Mouse (Mus musculus) intestine, embryonic 16.5 days (tissue): ENCODE measurements around the gene 4932415D10Rik. TPM values are rescaled to one million over a fixed set of nuclear protein-coding genes. Genes with fewer than 3 reads are reported as not detected.

ENCODE experiments used
- ATAC-seq: fragments of 200-750 bp; cut with Nextera tagmentation; 2 replicates; pipeline ENCODE4 v1.8.0; 2017; ENCODE audit warnings: moderate TSS enrichment, moderate library complexity
- H3K27ac ChIP-seq: fragments of 300-500 bp; sonication (generic); 2 replicates; pipeline ENCODE4 v1.5.1; 2014; ENCODE audit warnings: mild to moderate bottlenecking, low read length
- H3K27me3 ChIP-seq: fragments of 300-500 bp; sonication (generic); replicated peaks from 2 replicates; pipeline ENCODE4 v1.6.1; 2014; ENCODE audit warnings: low read length, control low read depth, mixed read lengths; ENCODE audit not compliant: control insufficient read depth, insufficient read depth
- H3K36me3 ChIP-seq: fragments of 300-500 bp; sonication (generic); 2 replicates; pipeline ENCODE4 v1.6.1; 2014; ENCODE audit warnings: low read length, control low read depth; ENCODE audit not compliant: control insufficient read depth, insufficient read depth
- H3K4me1 ChIP-seq: fragments of 300-500 bp; sonication (generic); 2 replicates; pipeline ENCODE4 v1.6.1; 2014; ENCODE audit warnings: low read length, control low read depth, mixed read lengths; ENCODE audit not compliant: control insufficient read depth, insufficient read depth
- H3K4me2 ChIP-seq: fragments of 300-500 bp; sonication (generic); 2 replicates; pipeline ENCODE4 v1.6.1; 2014; ENCODE audit warnings: low read depth, low read length, control low read depth
- H3K4me3 ChIP-seq: fragments of 300-500 bp; sonication (generic); 2 replicates; pipeline ENCODE4 v1.5.1; 2014; ENCODE audit warnings: mild to moderate bottlenecking, low read length
- H3K9ac ChIP-seq: fragments of 300-500 bp; sonication (generic); 2 replicates; pipeline ENCODE4 v1.6.1; 2014; ENCODE audit warnings: low read depth, low read length
- H3K9me3 ChIP-seq: fragments of 300-500 bp; sonication (generic); 2 replicates; pipeline ENCODE4 v1.6.1; 2016; ENCODE audit warnings: low read length, control low read depth; ENCODE audit not compliant: control insufficient read depth
- WGBS: fragments of 180-500 bp; shearing (Covaris S2); extraction: QIAGEN DNeasy Blood & Tissue Kit; methylation state at CpG from one replicate; pipeline ENCODE4 v1.1.7; 2014; 5-methylcytosine and 5-hydroxymethylcytosine counted together
- polyA plus RNA-seq: library from polyadenylated mRNA; unstranded; fragments of >200 nt; fragmentation: Nextera tagmentation; extraction: Ambion mirVana; gene quantifications from 2 replicates; pipeline ENCODE4 v1.2.1, GENCODE M21; 2015

4932415D10Rik gene
- polyA plus RNA-seq, 1 experiment from 2014 or later: not detected

- WGBS: 67% methylated on average over 5 of the region's 5 CpGs
- no peaks in the 10 kb centered on the region for H3K27me3 ChIP-seq
- H3K4me1 ChIP-seq: 0 out of 2 replicates have a peak, but pooled peaks cover 5% of the 10 kb centered on the region
- peaks cover 6% of the 10 kb centered on the region; the same call in 1 of the 2 replicates for H3K36me3 ChIP-seq
- peak overlapping the region; percentile 81 for H3K4me3 ChIP-seq
- H3K4me2 ChIP-seq: peak overlapping the region; percentile 71
- H3K27ac ChIP-seq: no peak overlapping the region
- H3K9ac ChIP-seq: peak overlapping the region; percentile 49; the same call in 1 of the 2 replicates
- peaks cover 5% of the 10 kb centered on the region; the same call in 1 of the 2 replicates for H3K9me3 ChIP-seq
- no peak for ATAC-seq
Observed at GRCm38 (mm10) chr10:82241401-82241788, 75.0 kb downstream of the 4932415D10Rik start.

GRCm38 (mm10) chr10:82240742-82241400 is 75.5 kb downstream of the 4932415D10Rik start, which contains the start of gene Zfp938:
Gene Zfp938, minus strand, starts transcription at chr10:82241280.
- Histone ChIP-seq H3K4me2 (peak within 1 kb of the TSS; percentile 71), H3K4me1 (0 out of 2 replicates have a peak, but pooled peaks cover 5% of the 10 kb centered on the region), H3K36me3 (peaks cover 6% of the 10 kb centered on the region; the same call in 1 of the 2 replicates), H3K27me3 (no peaks in the 10 kb centered on the region), H3K4me3 (peak within 1 kb of the TSS; percentile 81), H3K27ac (peak within 1 kb of the TSS; percentile 86), H3K9ac (peak within 1 kb of the TSS; percentile 83), H3K9me3 (peaks cover 5% of the 10 kb centered on the region; the same call in 1 of the 2 replicates)
- ATAC-seq: peak; percentile 100
- WGBS: 1% methylated on average over 27 of the region's 27 CpGs

Other genes with a start within 250 kb of the 4932415D10Rik start
- gene BC024063, start 233.2 kb downstream of the 4932415D10Rik start, polyA plus RNA-seq: 2.5 and 3.5 TPM in 2 replicates
- gene AU041133, start 188.6 kb downstream of the 4932415D10Rik start, polyA plus RNA-seq: 4.3 and 4.4 TPM in 2 replicates
- 10.0 and 11.4 TPM in 2 replicates for gene Zfp938, start 75.3 kb downstream of the 4932415D10Rik start, polyA plus RNA-seq
- 6.4 and 6.7 TPM in 2 replicates for gene Gm4924, start 37.7 kb upstream of the 4932415D10Rik start, polyA plus RNA-seq
- gene Gm1553, start 176.0 kb upstream of the 4932415D10Rik start, polyA plus RNA-seq: not detected in 2 replicates